Mouse (Mus musculus): ENCODE data around the gene Cacna1d. TPM values are rescaled to one million over a fixed set of nuclear protein-coding genes. Genes with fewer than 3 reads are reported as not detected.

The Cacna1d gene
- polyA plus RNA-seq, 1 experiment from 2014 or later = 9.5 TPM

DNA sequence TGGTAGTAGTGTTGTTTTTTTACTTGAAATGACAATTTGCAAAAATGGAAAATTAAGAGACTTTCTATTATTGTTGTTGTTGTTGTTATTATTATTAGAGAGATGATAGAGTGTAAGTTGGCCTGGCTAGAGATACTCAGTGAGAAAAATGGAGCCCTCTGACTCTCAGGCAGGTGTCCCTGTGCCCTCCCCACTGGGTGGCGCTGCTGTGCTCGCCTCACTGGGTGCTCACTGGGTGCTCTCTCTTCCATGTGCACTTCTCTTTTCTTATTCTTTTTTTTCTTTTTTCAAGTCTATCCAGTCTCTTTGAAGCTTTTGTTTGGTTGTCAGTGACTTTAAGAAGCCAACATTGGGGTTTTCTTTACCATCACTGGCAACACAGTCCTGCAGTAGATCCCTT is 463.9 kb downstream of the Cacna1d start:
- no peak for ATAC-seq
- Histone ChIP-seq H3K36me3 (ENCODE audit: control insufficient read depth, insufficient read depth, low read length) (no peaks in the 10 kb centered on the region), H3K4me2 (ENCODE audit: low read length) (no peak overlapping the region), H3K27ac (ENCODE audit: low read depth, low read length) (no peak overlapping the region), H3K9ac (ENCODE audit: low read depth, low read length) (no peak overlapping the region), H3K27me3 (replicated peaks; ENCODE audit: control insufficient read depth, insufficient read depth, low read length) (no peaks in the 10 kb centered on the region), H3K9me3 (ENCODE audit: control insufficient read depth, low read length) (no peaks in the 10 kb centered on the region), H3K4me3 (ENCODE audit: low read length) (no peak overlapping the region), H3K4me1 (ENCODE audit: control insufficient read depth, insufficient read depth, low read depth, low read length) (no peaks in the 10 kb centered on the region)
- 42% methylated on average over 2 of the region's 2 CpGs for WGBS

DNA sequence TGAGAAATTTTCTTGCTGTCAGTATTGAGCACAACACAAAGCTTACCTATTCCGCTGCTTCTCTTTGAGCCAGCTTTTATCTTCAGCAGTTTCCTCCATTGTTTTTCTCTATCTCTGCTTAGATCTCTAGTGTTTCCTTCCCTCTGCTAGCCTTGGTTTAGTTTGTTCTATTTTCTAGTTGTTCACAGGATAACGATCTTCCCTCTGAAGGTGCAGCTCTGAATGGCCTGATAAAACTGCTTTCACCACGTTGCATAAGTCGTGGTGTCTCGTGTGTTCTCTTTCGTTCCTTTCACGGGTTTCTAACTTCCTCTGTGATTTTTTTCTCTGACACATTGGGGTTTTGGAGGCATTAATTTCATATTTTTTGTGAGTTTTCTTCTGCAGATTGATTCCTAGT is 466.9 kb downstream of the Cacna1d start:
- H3K4me2 ChIP-seq (ENCODE audit: low read length) = no peak overlapping the region
- no peak overlapping the region for H3K27ac ChIP-seq (ENCODE audit: low read depth, low read length)
- H3K27me3 ChIP-seq (replicated peaks; ENCODE audit: control insufficient read depth, insufficient read depth, low read length) = no peaks in the 10 kb centered on the region
- no peak for ATAC-seq
- no peaks in the 10 kb centered on the region for H3K9me3 ChIP-seq (ENCODE audit: control insufficient read depth, low read length)
- H3K36me3 ChIP-seq (ENCODE audit: control insufficient read depth, insufficient read depth, low read length) = no peaks in the 10 kb centered on the region
- no peak overlapping the region for H3K4me3 ChIP-seq (ENCODE audit: low read length)
- no peaks in the 10 kb centered on the region for H3K4me1 ChIP-seq (ENCODE audit: control insufficient read depth, insufficient read depth, low read depth, low read length)
- no peak overlapping the region for H3K9ac ChIP-seq (ENCODE audit: low read depth, low read length)
- WGBS = 71% methylated on average over 7 of the region's 7 CpGs

DNA sequence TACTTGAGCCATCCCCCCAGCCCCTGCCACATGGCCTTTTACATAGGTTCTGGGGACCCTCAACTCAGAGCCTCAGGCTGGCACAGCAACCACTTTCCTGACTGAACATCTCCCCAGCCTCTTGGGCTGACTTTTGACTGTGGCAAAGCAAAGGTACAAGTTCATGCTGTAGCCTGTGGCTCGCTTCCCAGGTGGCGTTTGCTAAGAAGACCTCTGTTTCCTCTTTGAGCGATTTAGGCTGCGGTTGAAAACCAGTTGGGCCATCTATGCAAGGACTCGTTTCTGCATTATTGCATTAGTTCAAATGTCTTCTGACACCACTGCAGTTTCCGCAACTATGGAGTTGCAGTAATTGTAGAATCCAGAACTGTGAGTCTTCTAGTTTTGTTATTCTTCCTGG is 468.8 kb downstream of the Cacna1d start:
- ATAC-seq = no peak

DNA sequence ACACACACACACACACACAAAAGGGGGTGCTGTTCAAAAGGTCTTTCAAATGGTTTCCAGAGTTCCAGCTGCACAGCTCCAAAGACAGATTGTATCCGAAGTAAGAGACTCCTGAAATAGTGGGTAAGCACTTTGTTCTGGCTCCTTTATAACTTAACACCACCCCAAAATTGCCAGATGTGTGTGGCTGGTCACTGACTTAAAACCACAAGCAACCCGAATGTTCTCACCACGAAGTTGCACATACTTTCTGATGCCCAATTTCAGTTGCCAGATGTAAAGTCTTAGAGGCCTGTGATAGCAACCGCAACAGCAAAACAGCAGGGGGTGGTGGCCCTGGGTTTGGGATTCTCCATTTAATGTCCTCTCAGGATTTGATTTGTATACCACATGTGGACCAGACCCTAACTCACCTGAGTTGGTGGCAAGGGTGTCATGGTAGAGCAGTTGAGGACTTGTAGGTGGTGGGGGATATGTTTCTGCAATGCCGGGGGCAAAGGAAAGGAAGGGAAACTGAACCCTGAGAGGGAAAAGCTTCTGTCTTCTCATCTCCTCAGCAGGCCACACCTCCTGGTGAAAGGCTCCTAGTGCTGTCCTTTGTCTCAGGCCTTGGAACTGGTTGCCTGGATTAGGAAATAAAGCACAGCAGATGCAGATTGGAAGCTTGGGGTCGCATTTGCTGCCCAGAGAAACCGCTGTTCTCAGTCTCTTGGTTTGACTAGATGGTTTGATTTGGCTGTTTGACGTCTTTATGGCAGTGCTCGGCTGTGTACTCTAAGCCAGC is 471.3 kb downstream of the Cacna1d start:
- no peaks in the 10 kb centered on the region for H3K9me3 ChIP-seq (ENCODE audit: control insufficient read depth, low read length)
- H3K27ac ChIP-seq (ENCODE audit: low read depth, low read length) = no peak overlapping the region
- no peak overlapping the region for H3K4me3 ChIP-seq (ENCODE audit: low read length)
- no peaks in the 10 kb centered on the region for H3K27me3 ChIP-seq (replicated peaks; ENCODE audit: control insufficient read depth, insufficient read depth, low read length)
- no peak overlapping the region for H3K4me2 ChIP-seq (ENCODE audit: low read length)
- no peaks in the 10 kb centered on the region for H3K36me3 ChIP-seq (ENCODE audit: control insufficient read depth, insufficient read depth, low read length)
- no peak overlapping the region for H3K9ac ChIP-seq (ENCODE audit: low read depth, low read length)
- ATAC-seq = no peak
- 52% methylated on average over 9 of the region's 9 CpGs for WGBS
- no peaks in the 10 kb centered on the region for H3K4me1 ChIP-seq (ENCODE audit: control insufficient read depth, insufficient read depth, low read depth, low read length)

More for the DNA sequence above, 468.8 kb downstream of the Cacna1d start:
- Histone ChIP-seq H3K4me2 (ENCODE audit: low read length) (no peak overlapping the region), H3K4me3 (ENCODE audit: low read length) (no peak overlapping the region), H3K9ac (ENCODE audit: low read depth, low read length) (no peak overlapping the region), H3K36me3 (ENCODE audit: control insufficient read depth, insufficient read depth, low read length) (no peaks in the 10 kb centered on the region), H3K27me3 (replicated peaks; ENCODE audit: control insufficient read depth, insufficient read depth, low read length) (no peaks in the 10 kb centered on the region), H3K9me3 (ENCODE audit: control insufficient read depth, low read length) (no peaks in the 10 kb centered on the region), H3K4me1 (ENCODE audit: control insufficient read depth, insufficient read depth, low read depth, low read length) (no peaks in the 10 kb centered on the region), H3K27ac (ENCODE audit: low read depth, low read length) (no peak overlapping the region)
- 95% methylated on average over 6 of the region's 6 CpGs for WGBS

DNA sequence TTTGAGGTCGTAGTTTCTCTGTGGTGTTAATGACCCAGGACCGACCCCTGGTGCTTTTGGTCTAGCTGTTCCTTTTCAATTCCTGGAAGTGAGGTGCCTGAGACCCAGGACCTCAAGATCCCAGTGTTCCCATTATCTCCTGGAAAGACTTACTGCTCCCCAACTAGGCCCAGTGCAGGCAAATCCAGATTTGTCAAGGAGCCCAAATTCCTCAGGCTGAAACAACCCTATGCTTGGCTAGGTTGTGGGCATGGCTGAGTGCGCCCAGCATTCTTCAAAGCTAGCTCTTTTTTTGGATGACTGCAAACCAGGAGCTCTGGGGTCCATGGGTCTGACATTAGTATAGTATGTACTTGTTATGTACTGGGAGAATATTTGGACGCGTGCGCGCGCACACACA is 471.9 kb downstream of the Cacna1d start:
- H3K36me3 ChIP-seq (ENCODE audit: control insufficient read depth, insufficient read depth, low read length) = no peaks in the 10 kb centered on the region
- no peaks in the 10 kb centered on the region for H3K4me1 ChIP-seq (ENCODE audit: control insufficient read depth, insufficient read depth, low read depth, low read length)
- no peaks in the 10 kb centered on the region for H3K9me3 ChIP-seq (ENCODE audit: control insufficient read depth, low read length)
- no peaks in the 10 kb centered on the region for H3K27me3 ChIP-seq (replicated peaks; ENCODE audit: control insufficient read depth, insufficient read depth, low read length)
- no peak overlapping the region for H3K9ac ChIP-seq (ENCODE audit: low read depth, low read length)
- no peak overlapping the region for H3K4me3 ChIP-seq (ENCODE audit: low read length)
- ATAC-seq = no peak
- no peak overlapping the region for H3K4me2 ChIP-seq (ENCODE audit: low read length)
- H3K27ac ChIP-seq (ENCODE audit: low read depth, low read length) = no peak overlapping the region
- WGBS = 92% methylated on average over 8 of the region's 8 CpGs

DNA sequence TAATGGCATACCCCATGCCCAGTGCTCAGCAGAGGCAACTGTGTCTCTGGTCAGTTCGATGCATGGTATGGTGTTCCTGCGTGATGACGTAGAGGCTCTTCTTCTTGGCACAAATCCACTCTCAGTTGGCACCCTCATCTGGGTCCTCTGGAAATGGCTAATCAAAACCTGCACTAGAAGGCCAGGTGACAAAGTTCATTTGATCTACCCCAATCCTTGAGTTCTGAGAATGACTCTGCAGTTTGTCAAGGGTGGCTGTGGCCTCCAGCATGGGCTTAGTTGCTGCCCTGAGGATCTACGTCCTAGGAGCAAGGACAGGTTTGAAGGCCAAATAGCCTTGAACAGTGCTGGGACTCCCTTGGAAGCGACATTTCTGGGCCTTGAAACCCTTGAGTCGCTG is 472.4 kb downstream of the Cacna1d start:
- no peak for ATAC-seq
- H3K36me3 ChIP-seq (ENCODE audit: control insufficient read depth, insufficient read depth, low read length) = no peaks in the 10 kb centered on the region
- 85% methylated on average over 6 of the region's 6 CpGs for WGBS

DNA sequence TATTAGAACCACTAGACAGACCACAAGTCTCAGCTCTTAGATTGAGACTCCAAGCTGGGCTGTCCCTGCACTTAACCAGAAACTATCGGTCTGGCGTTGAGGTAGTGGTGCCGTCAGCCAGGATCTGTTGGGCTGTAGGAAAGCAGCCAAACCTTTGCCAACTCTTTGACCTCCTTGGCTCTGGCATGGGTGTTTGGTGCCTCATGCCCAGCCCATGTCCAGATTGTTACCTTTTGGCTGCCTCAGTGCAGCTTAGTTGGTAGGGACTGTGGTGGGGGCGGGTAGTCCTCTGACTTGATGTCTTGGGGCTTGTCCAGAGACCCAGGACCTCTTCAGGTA is 472.8 kb downstream of the Cacna1d start:
- no peak overlapping the region for H3K9ac ChIP-seq (ENCODE audit: low read depth, low read length)
- no peaks in the 10 kb centered on the region for H3K4me1 ChIP-seq (ENCODE audit: control insufficient read depth, insufficient read depth, low read depth, low read length)
- WGBS = 89% methylated on average over 4 of the region's 4 CpGs
- H3K36me3 ChIP-seq (ENCODE audit: control insufficient read depth, insufficient read depth, low read length) = no peaks in the 10 kb centered on the region
- H3K27me3 ChIP-seq (replicated peaks; ENCODE audit: control insufficient read depth, insufficient read depth, low read length) = no peaks in the 10 kb centered on the region
- H3K4me2 ChIP-seq (ENCODE audit: low read length) = no peak overlapping the region
- no peak overlapping the region for H3K27ac ChIP-seq (ENCODE audit: low read depth, low read length)
- H3K9me3 ChIP-seq (ENCODE audit: control insufficient read depth, low read length) = no peaks in the 10 kb centered on the region
- ATAC-seq = no peak
- H3K4me3 ChIP-seq (ENCODE audit: low read length) = no peak overlapping the region

More for the DNA sequence above, 472.4 kb downstream of the Cacna1d start:
- Histone ChIP-seq H3K4me2 (ENCODE audit: low read length) (no peak overlapping the region), H3K4me3 (ENCODE audit: low read length) (no peak overlapping the region), H3K9ac (ENCODE audit: low read depth, low read length) (no peak overlapping the region), H3K9me3 (ENCODE audit: control insufficient read depth, low read length) (no peaks in the 10 kb centered on the region), H3K27me3 (replicated peaks; ENCODE audit: control insufficient read depth, insufficient read depth, low read length) (no peaks in the 10 kb centered on the region), H3K4me1 (ENCODE audit: control insufficient read depth, insufficient read depth, low read depth, low read length) (no peaks in the 10 kb centered on the region), H3K27ac (ENCODE audit: low read depth, low read length) (no peak overlapping the region)

DNA sequence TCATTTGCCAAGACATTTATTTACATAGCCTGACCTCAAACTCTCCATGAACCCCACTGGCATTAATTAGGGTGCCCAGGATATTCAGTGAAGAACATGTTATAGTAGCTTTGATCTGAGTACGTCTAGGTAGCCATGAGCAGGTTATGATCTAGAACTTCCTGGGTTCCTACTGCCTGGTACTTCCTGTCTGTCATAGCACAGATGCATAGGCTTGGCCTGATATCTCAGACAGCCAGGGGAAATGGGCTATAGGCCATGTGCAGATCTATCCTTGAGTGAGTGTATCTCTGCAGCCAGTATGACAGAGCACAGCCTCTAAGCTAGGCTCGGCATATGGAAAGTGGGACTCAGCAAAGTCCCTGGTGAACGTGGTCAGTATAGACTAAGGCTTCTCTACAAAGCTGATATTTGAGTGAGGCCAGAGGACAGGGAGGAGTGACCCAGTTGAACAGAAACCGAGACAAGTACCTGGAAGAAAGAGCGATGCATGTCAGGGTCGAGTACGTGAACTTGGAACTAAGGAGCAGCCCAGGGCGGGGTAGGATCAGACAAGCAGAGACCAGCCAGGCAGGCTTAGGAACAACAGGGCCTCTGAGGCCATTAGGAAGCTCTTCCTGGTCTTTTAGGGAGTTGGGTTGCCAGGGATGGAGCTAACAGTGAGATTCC is 473.3 kb downstream of the Cacna1d start:
- WGBS = 91% methylated on average over 8 of the region's 8 CpGs
- Histone ChIP-seq H3K4me3 (ENCODE audit: low read length) (no peak overlapping the region), H3K9me3 (ENCODE audit: control insufficient read depth, low read length) (no peaks in the 10 kb centered on the region), H3K4me1 (ENCODE audit: control insufficient read depth, insufficient read depth, low read depth, low read length) (no peaks in the 10 kb centered on the region), H3K27ac (ENCODE audit: low read depth, low read length) (no peak overlapping the region), H3K9ac (ENCODE audit: low read depth, low read length) (no peak overlapping the region), H3K36me3 (ENCODE audit: control insufficient read depth, insufficient read depth, low read length) (no peaks in the 10 kb centered on the region), H3K4me2 (ENCODE audit: low read length) (no peak overlapping the region), H3K27me3 (replicated peaks; ENCODE audit: control insufficient read depth, insufficient read depth, low read length) (no peaks in the 10 kb centered on the region)
- no peak for ATAC-seq

DNA sequence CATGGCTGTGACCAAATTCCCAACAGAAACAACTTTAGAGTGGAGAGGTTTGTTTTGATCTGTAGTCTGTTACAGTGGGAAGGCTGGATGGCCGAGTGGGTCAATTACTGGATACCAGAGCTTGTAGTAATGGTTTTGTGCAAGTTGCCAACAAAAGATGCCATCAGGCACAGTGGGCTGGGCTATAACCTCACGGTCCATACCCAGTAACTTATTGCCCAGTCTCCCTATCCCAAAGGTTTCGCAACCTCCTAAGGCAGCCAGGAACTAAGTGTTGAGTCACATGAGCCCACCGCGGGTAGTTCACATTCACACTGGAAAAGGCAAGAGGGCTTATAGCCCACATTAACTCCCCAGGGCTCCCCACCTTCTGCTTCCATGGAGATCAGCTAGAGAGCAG is 474.6 kb downstream of the Cacna1d start:
- H3K4me1 ChIP-seq (ENCODE audit: control insufficient read depth, insufficient read depth, low read depth, low read length) = no peaks in the 10 kb centered on the region
- no peak overlapping the region for H3K4me2 ChIP-seq (ENCODE audit: low read length)
- H3K27me3 ChIP-seq (replicated peaks; ENCODE audit: control insufficient read depth, insufficient read depth, low read length) = no peaks in the 10 kb centered on the region
- ATAC-seq = no peak
- no peak overlapping the region for H3K4me3 ChIP-seq (ENCODE audit: low read length)
- no peak overlapping the region for H3K9ac ChIP-seq (ENCODE audit: low read depth, low read length)
- no peaks in the 10 kb centered on the region for H3K36me3 ChIP-seq (ENCODE audit: control insufficient read depth, insufficient read depth, low read length)
- WGBS = 90% methylated on average over 5 of the region's 5 CpGs
- no peaks in the 10 kb centered on the region for H3K9me3 ChIP-seq (ENCODE audit: control insufficient read depth, low read length)
- H3K27ac ChIP-seq (ENCODE audit: low read depth, low read length) = no peak overlapping the region
